Mouse (Mus musculus): Measurements from ENCODE around the gene Sptbn4.

DNA sequence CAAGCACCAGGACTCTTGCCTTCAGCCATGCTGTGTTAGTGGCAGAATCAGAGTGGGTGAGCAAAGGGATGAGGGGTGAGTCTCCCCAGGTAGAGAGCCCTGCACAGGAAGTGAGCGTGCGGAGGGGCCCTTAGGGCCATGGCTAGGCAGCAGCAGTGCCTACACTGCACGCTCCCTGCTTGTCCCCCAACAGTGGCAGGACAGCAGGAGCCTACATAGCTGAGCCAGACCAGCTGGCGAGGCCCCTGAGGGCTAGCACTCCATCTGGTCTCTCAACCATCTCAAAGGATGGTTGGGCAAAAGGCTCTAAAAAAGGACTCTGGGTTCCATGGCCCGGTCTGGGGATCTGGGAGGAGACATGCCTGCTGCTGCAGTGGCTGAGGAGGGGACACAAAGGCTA lies 63.4 kb downstream of the Sptbn4 start:
- TF ChIP-seq HCFC1 (IDR thresholded peaks at IDR 0.05; ENCODE audit: borderline replicate concordance, insufficient read depth, low read length) = no peak
- TF ChIP-seq ZC3H11A (IDR thresholded peaks at IDR 0.05; ENCODE audit: borderline replicate concordance, low read depth, low read length) = no peak
- TF ChIP-seq CHD2 (IDR thresholded peaks at IDR 0.05; ENCODE audit: low read depth, low read length) = no peak

Measured in ES-E14 (cell line).